Mouse (Mus musculus) testis, postnatal 10 days (tissue): Measurements from ENCODE around the gene Mettl23.

ENCODE experiments used
- DNase-seq: peaks from one replicate; pipeline ENCODE4 v3.0.0; 2021; ENCODE audit warnings: low spot score

Gene Mettl23

GRCm38 (mm10) chr11:116843261-116844233, at the start of gene Mettl23, which contains the start of gene Jmjd6:
Gene Mettl23, plus strand, starts transcription at chr11:116843278.
Gene Jmjd6, minus strand, starts transcription at chr11:116843449.
- DNase-seq, result peak; percentile 94

- no peak for DNase-seq
These were observed 43.7 kb upstream of the Mettl23 start for GRCm38 (mm10) chr11:116799364-116799763.

GRCm38 (mm10) chr11:116801106-116801505, 42.0 kb upstream of the Mettl23 start:
- DNase-seq, result no peak

- DNase-seq, result no peak
These were observed 40.4 kb upstream of the Mettl23 start for GRCm38 (mm10) chr11:116802709-116803108.

- no peak for DNase-seq
These were observed 36.7 kb upstream of the Mettl23 start for GRCm38 (mm10) chr11:116806136-116807071.

- no peak for DNase-seq
These were observed 36.0 kb upstream of the Mettl23 start for GRCm38 (mm10) chr11:116807116-116807515.

GRCm38 (mm10) chr11:116807526-116807925, 35.6 kb upstream of the Mettl23 start:
- no peak for DNase-seq

GRCm38 (mm10) chr11:116807938-116808606, 35.0 kb upstream of the Mettl23 start:
- DNase-seq, result peak; percentile 91

GRCm38 (mm10) chr11:116808811-116809395, 34.2 kb upstream of the Mettl23 start:
- DNase-seq, result peak; percentile 62

GRCm38 (mm10) chr11:116809520-116809919, 33.6 kb upstream of the Mettl23 start:
- DNase-seq, result no peak

- no peak for DNase-seq
These were observed 32.5 kb upstream of the Mettl23 start for GRCm38 (mm10) chr11:116810528-116810927.

GRCm38 (mm10) chr11:116810983-116811901, 31.8 kb upstream of the Mettl23 start:
- DNase-seq, result peak; percentile 78

GRCm38 (mm10) chr11:116812793-116813529, 30.1 kb upstream of the Mettl23 start:
- peak; percentile 76 for DNase-seq

GRCm38 (mm10) chr11:116813610-116814009, 29.5 kb upstream of the Mettl23 start:
- DNase-seq, result no peak

- peak; percentile 73 for DNase-seq
These were observed 28.8 kb upstream of the Mettl23 start for GRCm38 (mm10) chr11:116814076-116814883.

- DNase-seq, result no peak
These were observed 28.1 kb upstream of the Mettl23 start for GRCm38 (mm10) chr11:116814884-116815415.

GRCm38 (mm10) chr11:116816769-116817168, 26.3 kb upstream of the Mettl23 start:
- no peak for DNase-seq

GRCm38 (mm10) chr11:116817567-116817966, 25.5 kb upstream of the Mettl23 start:
- DNase-seq, result no peak
